Mouse (Mus musculus) Patski (cell line): ENCODE measurements around the gene Lilra5. TPM values are rescaled to one million over a fixed set of nuclear protein-coding genes. Genes with fewer than 3 reads are reported as not detected.
"Not testable (repeated sequence)": the region's sequence is repeated elsewhere in the genome, so short reads cannot be mapped to it uniquely, and the experiment has no call there.

Source experiments
- ATAC-seq: fragments of 100-300 bp; one replicate; pipeline ENCODE4 v1.8.0; 2021
- CTCF ChIA-PET: fragments of 350-600 bp; sonication (Branson Sonifier 250); formaldehyde crosslinking; loops from one replicate; lab custom pipeline; 2022; ENCODE audit warnings: inconsistent platforms; lab: Charles Lee
- POLR2A ChIA-PET: fragments of 350-600 bp; sonication (Branson Sonifier 250); formaldehyde crosslinking; loops from one replicate; lab custom pipeline; 2022; ENCODE audit warnings: antibody characterized with exemption, inconsistent platforms; lab: Charles Lee
- DNase-seq: peaks from one replicate; pipeline ENCODE4 v3.0.0-alpha.2; 2011; ENCODE audit warnings: low read depth, low spot score
- H3K27me3 ChIP-seq: fragments of 371-371 bp; one replicate; pipeline ENCODE4 v1.5.1; 2021
- CTCF ChIP-seq: fragments of 100-300 bp; IDR thresholded peaks from one replicate; pipeline ENCODE4 v1.5.1; 2021
- in situ Hi-C: fragments of 300-500 bp; cut with MboI; formaldehyde crosslinking; loops from 3 replicates; pipeline ENCODE4 v1.11.1; 2018; ENCODE audit warnings: low pct_unique_long_range_greater_than_20kb, mixed read lengths
- polyA plus RNA-seq: library from polyadenylated mRNA; unstranded; gene quantifications from one replicate; pipeline ENCODE4 v1.2.3, GENCODE M21; 2021

The Lilra5 gene
- not detected for polyA plus RNA-seq

GRCm38 (mm10) chr7:4237454-4237853 lies at the start of gene Lilra5:
Lilra5 (plus strand) TSS chr7:4237754.
- ChIA-PET CTCF (no interaction called here), POLR2A (no interaction called here)
- no peak for TF ChIP-seq CTCF
- no peak for DNase-seq
- H3K27me3 ChIP-seq: peaks cover 16% of the 10 kb centered on the region
- in situ Hi-C loops: no loop called here
- no peak for ATAC-seq

- ATAC-seq: no peak
- ChIA-PET CTCF (no interaction called here), POLR2A (no interaction called here)
- H3K27me3 ChIP-seq: no peaks in the 10 kb centered on the region
- no peak for DNase-seq
- TF ChIP-seq CTCF: no peak
- in situ Hi-C loops: no loop called here
These were observed 30.4 kb upstream of the Lilra5 start for GRCm38 (mm10) chr7:4207126-4207525.

- no peak for TF ChIP-seq CTCF
- ChIA-PET POLR2A (no interaction called here), CTCF (no interaction called here)
- DNase-seq: no peak
- ATAC-seq: no peak
- in situ Hi-C loops: no loop called here
- no peaks in the 10 kb centered on the region for H3K27me3 ChIP-seq
These were observed 28.9 kb upstream of the Lilra5 start for GRCm38 (mm10) chr7:4208626-4209025.

GRCm38 (mm10) chr7:4213436-4213835 lies 24.1 kb upstream of the Lilra5 start:
- H3K27me3 ChIP-seq, CTCF ChIA-PET, POLR2A ChIA-PET, in situ Hi-C loops, DNase-seq, ATAC-seq: not testable (repeated sequence)

GRCm38 (mm10) chr7:4215396-4215795 lies 22.2 kb upstream of the Lilra5 start:
- POLR2A ChIA-PET: no interaction called here
- in situ Hi-C loops: no loop called here
- no peak for DNase-seq
- no peak for TF ChIP-seq CTCF
- no peak for ATAC-seq
- CTCF ChIA-PET: no interaction called here
- no peaks in the 10 kb centered on the region for H3K27me3 ChIP-seq

GRCm38 (mm10) chr7:4215805-4216204 lies 21.7 kb upstream of the Lilra5 start:
- no peak for TF ChIP-seq CTCF
- DNase-seq (no peak), ATAC-seq (no peak)
- H3K27me3 ChIP-seq: no peaks in the 10 kb centered on the region
- ChIA-PET POLR2A (no interaction called here), CTCF (no interaction called here)
- in situ Hi-C loops: no loop called here

GRCm38 (mm10) chr7:4235536-4235935 lies 2.0 kb upstream of the Lilra5 start:
- ChIA-PET POLR2A (no interaction called here), CTCF (no interaction called here)
- no peak for DNase-seq
- in situ Hi-C loops: no loop called here
- no peak for ATAC-seq
- peaks cover 8% of the 10 kb centered on the region for H3K27me3 ChIP-seq
- no peak for TF ChIP-seq CTCF

- ChIA-PET CTCF (no interaction called here), POLR2A (no interaction called here)
- in situ Hi-C loops: no loop called here
- peaks cover 29% of the 10 kb centered on the region for H3K27me3 ChIP-seq
- DNase-seq (no peak), ATAC-seq (no peak)
- TF ChIP-seq CTCF: no peak
These were observed 1.6 kb downstream of the Lilra5 start for GRCm38 (mm10) chr7:4239038-4239721.

GRCm38 (mm10) chr7:4251211-4251610 lies 13.7 kb downstream of the Lilra5 start:
- in situ Hi-C loops: loop anchor here (10.0 kb wide), 1 partner anchor 316 kb away; no protein-coding TSS in a partner anchor

GRCm38 (mm10) chr7:4256060-4256459 lies 18.5 kb downstream of the Lilra5 start:
- CTCF ChIA-PET, DNase-seq, H3K27me3 ChIP-seq, POLR2A ChIA-PET, ATAC-seq: not testable (repeated sequence)
- in situ Hi-C loops: loop anchor here (10.0 kb wide), 1 partner anchor 321 kb away; no protein-coding TSS in a partner anchor

More at GRCm38 (mm10) chr7:4251211-4251610, 13.7 kb downstream of the Lilra5 start:
- DNase-seq, POLR2A ChIA-PET, H3K27me3 ChIP-seq, ATAC-seq, CTCF ChIA-PET: not testable (repeated sequence)

GRCm38 (mm10) chr7:4260521-4260920 lies 23.0 kb downstream of the Lilra5 start:
- in situ Hi-C loops, CTCF ChIA-PET, POLR2A ChIA-PET, DNase-seq, H3K27me3 ChIP-seq, ATAC-seq: not testable (repeated sequence)

- H3K27me3 ChIP-seq, POLR2A ChIA-PET, DNase-seq, CTCF ChIA-PET, in situ Hi-C loops, ATAC-seq: not testable (repeated sequence)
These were observed 34.6 kb downstream of the Lilra5 start for GRCm38 (mm10) chr7:4272106-4272505.

- DNase-seq, ATAC-seq, H3K27me3 ChIP-seq, CTCF ChIA-PET, POLR2A ChIA-PET, in situ Hi-C loops: not testable (repeated sequence)
These were observed 36.3 kb downstream of the Lilra5 start for GRCm38 (mm10) chr7:4273874-4274273.

GRCm38 (mm10) chr7:4275500-4275899 lies 37.9 kb downstream of the Lilra5 start:
- H3K27me3 ChIP-seq, in situ Hi-C loops, POLR2A ChIA-PET, ATAC-seq, CTCF ChIA-PET, DNase-seq: not testable (repeated sequence)
